Mouse (Mus musculus): ENCODE results near the gene Cct6b. TPM values are rescaled to one million over a fixed set of nuclear protein-coding genes. Genes with fewer than 3 reads are reported as not detected.

The Cct6b gene
- polyA plus RNA-seq, 1 experiment from 2014 or later: 0.23 TPM

GRCm38 (mm10) chr11:82780983-82781903 lies 17.1 kb upstream of the Cct6b start, which contains the start of gene Lig3:
Gene Lig3, plus strand, starts transcription at chr11:82781108.
- Histone ChIP-seq H3K36me3 (ENCODE audit: control insufficient read depth, insufficient read depth, low read length) (0 out of 2 replicates have a peak, but pooled peaks cover 3% of the 10 kb centered on the region), H3K9me3 (ENCODE audit: control insufficient read depth, low read length) (no peaks in the 10 kb centered on the region), H3K9ac (ENCODE audit: low read length) (peak within 1 kb of the TSS; percentile 97), H3K27ac (replicated peaks) (peak within 1 kb of the TSS; percentile 97), H3K4me1 (replicated peaks; ENCODE audit: control insufficient read depth, insufficient read depth) (no peaks in the 10 kb centered on the region; the same call in 1 of the 2 replicates), H3K4me2 (replicated peaks; ENCODE audit: low read depth) (peak within 1 kb of the TSS; percentile 62), H3K27me3 (ENCODE audit: control insufficient read depth, insufficient read depth, low read length) (no peaks in the 10 kb centered on the region), H3K4me3 (ENCODE audit: low read depth, low read length) (peak within 1 kb of the TSS; percentile 95)
- ATAC-seq (ENCODE audit: low FRiP score, low TSS enrichment): peak; percentile 94
- under 1% methylated on average over 73 of the region's 90 CpGs for WGBS
- TF ChIP-seq CTCF (IDR thresholded peaks at IDR 0.05; ENCODE audit: low read depth) (peak; percentile 23; the same call in 1 of the 2 replicates), EP300 (optimal IDR thresholded peaks at IDR 0.05) (no peak)
- peak; percentile 95 for DNase-seq (ENCODE audit: low spot score)

GRCm38 (mm10) chr11:82780134-82780533 lies 16.0 kb upstream of the Cct6b start:
- peak overlapping the region; percentile 97 for H3K27ac ChIP-seq (replicated peaks)

GRCm38 (mm10) chr11:82764438-82764924 lies 360 bp upstream of the Cct6b start:
- H3K4me3 ChIP-seq (ENCODE audit: low read depth, low read length): peak overlapping the region; percentile 91
- no peak for DNase-seq (ENCODE audit: low spot score)

More at GRCm38 (mm10) chr11:82780134-82780533, 16.0 kb upstream of the Cct6b start:
- 0 out of 2 replicates have a peak, but pooled peaks cover 3% of the 10 kb centered on the region for H3K36me3 ChIP-seq (ENCODE audit: control insufficient read depth, insufficient read depth, low read length)
- H3K4me1 ChIP-seq (replicated peaks; ENCODE audit: control insufficient read depth, insufficient read depth): no peaks in the 10 kb centered on the region; the same call in 1 of the 2 replicates
- peak overlapping the region; percentile 97 for H3K9ac ChIP-seq (ENCODE audit: low read length)
- peak overlapping the region; percentile 95 for H3K4me3 ChIP-seq (ENCODE audit: low read depth, low read length)
- ATAC-seq (ENCODE audit: low FRiP score, low TSS enrichment) (no peak), DNase-seq (ENCODE audit: low spot score) (no peak)
- TF ChIP-seq CTCF (IDR thresholded peaks at IDR 0.05; ENCODE audit: low read depth): no peak
- no peak for TF ChIP-seq EP300 (optimal IDR thresholded peaks at IDR 0.05)
- no peaks in the 10 kb centered on the region for H3K27me3 ChIP-seq (ENCODE audit: control insufficient read depth, insufficient read depth, low read length)
- no peaks in the 10 kb centered on the region for H3K9me3 ChIP-seq (ENCODE audit: control insufficient read depth, low read length)
- 29% methylated on average over 5 of the region's 5 CpGs for WGBS
- H3K4me2 ChIP-seq (replicated peaks; ENCODE audit: low read depth): peak overlapping the region; percentile 62

GRCm38 (mm10) chr11:82763261-82763660 lies 860 bp downstream of the Cct6b start:
- H3K9ac ChIP-seq (ENCODE audit: low read length): no peak overlapping the region
- no peaks in the 10 kb centered on the region for H3K36me3 ChIP-seq (ENCODE audit: control insufficient read depth, insufficient read depth, low read length)
- no peak overlapping the region for H3K27ac ChIP-seq (replicated peaks)
- 8% methylated on average over 4 of the region's 4 CpGs for WGBS
- DNase-seq (ENCODE audit: low spot score): no peak
- TF ChIP-seq CTCF (IDR thresholded peaks at IDR 0.05; ENCODE audit: low read depth): no peak
- TF ChIP-seq EP300 (optimal IDR thresholded peaks at IDR 0.05): no peak
- H3K4me2 ChIP-seq (replicated peaks; ENCODE audit: low read depth): peak overlapping the region; percentile 93
- no peaks in the 10 kb centered on the region for H3K9me3 ChIP-seq (ENCODE audit: control insufficient read depth, low read length)
- peak overlapping the region; percentile 91 for H3K4me3 ChIP-seq (ENCODE audit: low read depth, low read length)
- no peaks in the 10 kb centered on the region for H3K27me3 ChIP-seq (ENCODE audit: control insufficient read depth, insufficient read depth, low read length)
- 0 out of 2 replicates have a peak, but pooled peaks cover 4% of the 10 kb centered on the region for H3K4me1 ChIP-seq (replicated peaks; ENCODE audit: control insufficient read depth, insufficient read depth)
- no peak for ATAC-seq (ENCODE audit: low FRiP score, low TSS enrichment)

More at GRCm38 (mm10) chr11:82764438-82764924, 360 bp upstream of the Cct6b start:
- TF ChIP-seq EP300 (optimal IDR thresholded peaks at IDR 0.05): no peak
- no peak for TF ChIP-seq CTCF (IDR thresholded peaks at IDR 0.05; ENCODE audit: low read depth)
- Histone ChIP-seq H3K9me3 (ENCODE audit: control insufficient read depth, low read length) (no peaks in the 10 kb centered on the region), H3K27ac (replicated peaks) (peak overlapping the region; percentile 90), H3K4me2 (replicated peaks; ENCODE audit: low read depth) (peak overlapping the region; percentile 93), H3K4me1 (replicated peaks; ENCODE audit: control insufficient read depth, insufficient read depth) (0 out of 2 replicates have a peak, but pooled peaks cover 4% of the 10 kb centered on the region), H3K9ac (ENCODE audit: low read length) (peak overlapping the region; percentile 91), H3K36me3 (ENCODE audit: control insufficient read depth, insufficient read depth, low read length) (peaks cover 3% of the 10 kb centered on the region; the same call in 1 of the 2 replicates), H3K27me3 (ENCODE audit: control insufficient read depth, insufficient read depth, low read length) (no peaks in the 10 kb centered on the region)
- ATAC-seq (ENCODE audit: low FRiP score, low TSS enrichment): peak; percentile 69
- WGBS: under 1% methylated on average over 28 of the region's 28 CpGs

GRCm38 (mm10) chr11:82762286-82762829 lies 1.8 kb downstream of the Cct6b start:
- no peak overlapping the region for H3K4me3 ChIP-seq (ENCODE audit: low read depth, low read length)
- no peak overlapping the region for H3K4me2 ChIP-seq (replicated peaks; ENCODE audit: low read depth)
- DNase-seq (ENCODE audit: low spot score) (no peak), ATAC-seq (ENCODE audit: low FRiP score, low TSS enrichment) (no peak)
- 0 out of 2 replicates have a peak, but pooled peaks cover 4% of the 10 kb centered on the region for H3K4me1 ChIP-seq (replicated peaks; ENCODE audit: control insufficient read depth, insufficient read depth)
- H3K9me3 ChIP-seq (ENCODE audit: control insufficient read depth, low read length): no peaks in the 10 kb centered on the region
- no peaks in the 10 kb centered on the region for H3K27me3 ChIP-seq (ENCODE audit: control insufficient read depth, insufficient read depth, low read length)
- TF ChIP-seq EP300 (optimal IDR thresholded peaks at IDR 0.05): no peak
- peak; percentile 51 for TF ChIP-seq CTCF (IDR thresholded peaks at IDR 0.05; ENCODE audit: low read depth)
- H3K27ac ChIP-seq (replicated peaks): no peak overlapping the region
- H3K9ac ChIP-seq (ENCODE audit: low read length): no peak overlapping the region
- 90% methylated on average over 6 of the region's 6 CpGs for WGBS
- no peaks in the 10 kb centered on the region for H3K36me3 ChIP-seq (ENCODE audit: control insufficient read depth, insufficient read depth, low read length)

Data from stomach, postnatal 0 days (tissue).